Mouse (Mus musculus): ENCODE measurements at regions not wholly inside any gene's neighbourhood (a gene's known extent, or its start where the extent isn't known, plus 50 kb on each side); places are given as distances from the start of the nearest gene placed in this dataset.

DNA sequence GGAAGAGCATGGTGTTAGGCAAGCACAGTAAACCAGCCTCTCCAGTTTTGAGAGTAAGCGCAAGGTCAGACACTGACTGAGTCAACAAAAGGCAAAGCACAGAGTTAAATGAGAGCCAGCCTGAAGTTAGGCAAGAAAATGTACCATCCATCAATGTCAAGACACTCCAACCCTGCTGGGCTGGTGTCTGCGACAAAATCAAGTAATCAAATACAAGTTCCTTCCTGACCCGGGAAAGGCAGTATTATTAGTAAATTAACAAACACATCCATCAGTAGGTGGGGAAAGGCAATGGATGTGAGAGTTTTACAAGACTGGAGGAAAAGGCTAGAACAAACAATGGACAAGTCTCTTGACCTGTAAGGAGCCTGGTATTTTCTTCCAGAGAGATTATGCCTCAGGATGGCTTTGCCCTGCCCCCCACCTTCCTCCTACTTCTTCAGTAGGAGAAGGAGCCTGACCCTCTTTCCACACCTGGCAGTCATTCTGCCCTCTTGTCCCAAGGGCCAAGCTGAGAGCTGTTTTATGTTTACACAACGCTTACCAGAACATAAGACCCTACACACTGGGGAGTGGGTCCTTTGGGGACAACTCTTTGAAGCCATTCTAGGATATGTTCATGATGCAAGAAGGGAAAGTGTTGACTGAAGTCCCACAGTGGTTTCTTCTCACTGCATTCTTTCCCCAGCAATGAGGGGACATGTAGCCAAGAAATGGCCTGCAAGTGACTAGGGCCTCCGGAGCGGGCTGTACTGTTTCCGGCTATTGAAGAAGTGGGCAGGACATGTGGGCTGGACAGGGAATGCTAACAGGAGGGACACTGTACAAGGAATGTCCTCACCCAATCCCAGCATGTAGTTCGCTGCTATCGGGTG, 461.7 kb upstream of the Gm10131 start:
- no peak for TF ChIP-seq POLR2A (IDR thresholded peaks at IDR 0.05; ENCODE audit: insufficient read length, low read depth)
- no peak for TF ChIP-seq USF1 (IDR thresholded peaks at IDR 0.05; ENCODE audit: low read depth)
- TF ChIP-seq MAX (IDR thresholded peaks at IDR 0.05; ENCODE audit: low read depth): no peak
- TF ChIP-seq TCF12 (IDR thresholded peaks at IDR 0.05; ENCODE audit: insufficient read depth, poor library complexity, severe bottlenecking): no peak
- no peak for TF ChIP-seq E2F4 (IDR thresholded peaks at IDR 0.05; ENCODE audit: insufficient read depth)
- no peak for TF ChIP-seq MYOD1 (IDR thresholded peaks at IDR 0.05; ENCODE audit: control insufficient read depth in 1 of 3, insufficient read length in 2 of 3, low read depth in 2 of 3)
- TF ChIP-seq CEBPB (IDR thresholded peaks at IDR 0.05; ENCODE audit: insufficient read depth, poor library complexity, severe bottlenecking): no peak
- TF ChIP-seq REST (IDR thresholded peaks at IDR 0.05; ENCODE audit: insufficient read depth, insufficient read length): no peak
- TF ChIP-seq MYOG (IDR thresholded peaks at IDR 0.05; ENCODE audit: control insufficient read depth in 1 of 3, insufficient read depth in 1 of 3, insufficient read length in 2 of 3, low read depth in 2 of 3): no peak
